ENCODE assay signal across 8 mouse cellular contexts in the genomic region with DNA sequence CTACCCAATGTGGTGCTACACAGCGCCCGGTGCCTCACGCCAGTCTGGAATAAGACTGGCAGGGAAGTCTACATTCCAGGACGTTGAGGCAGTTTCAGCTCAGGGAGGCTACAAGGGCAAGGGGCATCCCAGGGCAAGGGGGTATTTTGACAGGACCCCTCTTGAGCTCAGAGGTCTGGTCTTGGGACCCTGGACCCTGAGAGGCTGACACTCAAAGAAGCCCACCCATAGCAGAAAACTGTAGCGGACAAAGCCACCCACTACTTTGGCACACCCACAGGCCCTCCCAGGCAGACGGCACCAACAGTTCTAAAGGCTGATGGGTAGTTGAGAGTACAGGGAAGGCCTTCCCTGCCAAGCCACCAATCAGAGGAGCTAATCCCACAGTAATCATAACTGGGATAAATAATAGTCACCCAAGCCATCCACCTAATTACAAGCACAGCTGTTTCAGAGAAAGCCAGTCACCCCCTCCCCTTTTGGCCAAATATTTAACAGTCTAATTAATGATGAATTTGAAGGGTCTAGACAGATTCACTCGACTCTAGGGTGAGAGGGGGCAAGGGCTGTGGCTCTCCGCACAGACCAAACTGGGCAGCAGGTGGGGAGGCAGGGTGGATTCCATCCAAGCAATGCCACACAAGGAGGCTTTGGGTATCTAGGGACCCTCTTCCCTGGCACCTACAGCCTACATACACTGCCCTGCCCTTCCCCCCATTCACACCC. TPM values are rescaled to one million over a fixed set of nuclear protein-coding genes. Genes with fewer than 3 reads are reported as not detected.
DNase-seq lines count a peak whose midpoint lies in the region; ATAC-seq and TF ChIP-seq lines count a peak whose summit lies in the region.

No protein-coding gene starts in this region.

- peaks cover 52% of the 10 kb centered on the region for H3K4me1 ChIP-seq in heart, embryonic 13.5 days
- peaks cover 12% of the 10 kb centered on the region for H3K4me1 ChIP-seq in cortical plate, adult 2 months (ENCODE audit: control insufficient read depth, insufficient read depth, low read length)
- H3K4me1 ChIP-seq in hindbrain, embryonic 11.5 days (replicated peaks; ENCODE audit: control insufficient read depth, insufficient read depth, low read length), result peaks cover 12% of the 10 kb centered on the region; the same call in 1 of the 2 replicates
- H3K4me1 ChIP-seq in midbrain, postnatal 0 days (ENCODE audit: insufficient read depth, low read length), result peaks cover 19% of the 10 kb centered on the region

- H3K27ac ChIP-seq in heart, embryonic 13.5 days (replicated peaks), result peak overlapping the region; percentile 75
- no peak overlapping the region for H3K27ac ChIP-seq in cortical plate, adult 2 months (ENCODE audit: insufficient read depth, low read length)
- H3K27ac ChIP-seq in hindbrain, embryonic 11.5 days (ENCODE audit: low read depth, low read length), result no peak overlapping the region
- H3K27ac ChIP-seq in midbrain, postnatal 0 days (ENCODE audit: low read depth, low read length), result peak overlapping the region; percentile 78; the same call in 1 of the 2 replicates

- TF ChIP-seq CTCF in cortical plate, adult 2 months (IDR thresholded peaks at IDR 0.05; ENCODE audit: extremely low read depth, insufficient read depth, low read length), result no peak
- no peak for TF ChIP-seq CTCF in midbrain, postnatal 0 days (IDR thresholded peaks at IDR 0.05)

- H3K4me2 ChIP-seq in heart, embryonic 13.5 days, result peak overlapping the region; percentile 85
- H3K4me2 ChIP-seq in hindbrain, embryonic 11.5 days (replicated peaks; ENCODE audit: low read depth, low read length), result peak overlapping the region; percentile 52
- H3K4me2 ChIP-seq in midbrain, postnatal 0 days (ENCODE audit: low read depth, low read length, poor library complexity, severe bottlenecking), result peak overlapping the region; percentile 88

- no peak for DNase-seq in heart, adult 9 months (ENCODE audit: low spot score in 2 of 2)
- DNase-seq in hindbrain, embryonic 11.5 days (ENCODE audit: low spot score), result no peak
- peak; percentile 77 for DNase-seq in midbrain, postnatal 0 days (ENCODE audit: low spot score)
- DNase-seq in lung, postnatal 25 days (ENCODE audit: low spot score), result no peak
- no peak for DNase-seq in layer of hippocampus, postnatal 10 days (ENCODE audit: low spot score in 2 of 2)
- no peak for DNase-seq in natural killer cell, adult 2 months (ENCODE audit: low spot score in 2 of 2)

- H3K9me3 ChIP-seq in heart, embryonic 13.5 days, result no peaks in the 10 kb centered on the region
- H3K9me3 ChIP-seq in hindbrain, embryonic 11.5 days (ENCODE audit: control insufficient read depth, low read length), result no peaks in the 10 kb centered on the region
- no peaks in the 10 kb centered on the region for H3K9me3 ChIP-seq in midbrain, postnatal 0 days (ENCODE audit: low read length)

- H3K36me3 ChIP-seq in heart, embryonic 13.5 days, result peaks cover 34% of the 10 kb centered on the region
- 0 out of 2 replicates have a peak, but pooled peaks cover 4% of the 10 kb centered on the region for H3K36me3 ChIP-seq in hindbrain, embryonic 11.5 days (ENCODE audit: control insufficient read depth, insufficient read depth, low read length)
- peaks cover 23% of the 10 kb centered on the region for H3K36me3 ChIP-seq in midbrain, postnatal 0 days (ENCODE audit: insufficient read depth, low read length)

- peak overlapping the region; percentile 87 for H3K9ac ChIP-seq in heart, embryonic 13.5 days
- peak overlapping the region; percentile 85; the same call in 1 of the 2 replicates for H3K9ac ChIP-seq in hindbrain, embryonic 11.5 days (ENCODE audit: low read depth, low read length)
- peak overlapping the region; percentile 94 for H3K9ac ChIP-seq in midbrain, postnatal 0 days (replicated peaks; ENCODE audit: low read length, poor library complexity, severe bottlenecking)

- H3K27me3 ChIP-seq in heart, embryonic 13.5 days (replicated peaks), result no peaks in the 10 kb centered on the region
- no peaks in the 10 kb centered on the region for H3K27me3 ChIP-seq in hindbrain, embryonic 11.5 days (ENCODE audit: control insufficient read depth, insufficient read depth, low read length)
- H3K27me3 ChIP-seq in midbrain, postnatal 0 days (ENCODE audit: insufficient read depth, low read length), result no peaks in the 10 kb centered on the region

- H3K4me3 ChIP-seq in heart, embryonic 13.5 days, result peak overlapping the region; percentile 74
- H3K4me3 ChIP-seq in cortical plate, adult 2 months (ENCODE audit: insufficient read depth, low read length), result peak overlapping the region; percentile 59; the same call in 1 of the 2 replicates
- peak overlapping the region; percentile 59 for H3K4me3 ChIP-seq in hindbrain, embryonic 11.5 days (ENCODE audit: low read depth, low read length)
- peak overlapping the region; percentile 72 for H3K4me3 ChIP-seq in midbrain, postnatal 0 days (ENCODE audit: low read depth, low read length)

- WGBS in heart, embryonic 13.5 days, result 78% methylated on average over 8 of the region's 8 CpGs
- 83% methylated on average over 8 of the region's 8 CpGs for WGBS in hindbrain, embryonic 11.5 days
- WGBS in midbrain, postnatal 0 days, result 75% methylated on average over 8 of the region's 8 CpGs

- no peak for TF ChIP-seq POLR2A in cortical plate, adult 2 months (IDR thresholded peaks at IDR 0.05; ENCODE audit: extremely low read depth, insufficient read depth, low read length)

- ATAC-seq in heart, embryonic 13.5 days (ENCODE audit: extremely low read depth, insufficient number of reproducible peaks, low FRiP score, low TSS enrichment), result no peak
- ATAC-seq in hindbrain, embryonic 11.5 days (ENCODE audit: low FRiP score), result no peak
- no peak; the same call in 1 of the 2 replicates for ATAC-seq in midbrain, postnatal 0 days (ENCODE audit: low FRiP score)

RNA-seq across cellular contexts. Expression of a gene that starts 15.2 kb away (rescaled TPM):
- polyA plus RNA-seq in heart, embryonic 13.5 days (2015; fragmentation: Nextera tagmentation; extraction: Ambion mirVana), result 20.2 and 24.4 TPM in 2 replicates
- polyA plus RNA-seq in cortical plate, adult 2 months (2012; rRNA removed), result 112 and 131 TPM in 2 replicates
- polyA plus RNA-seq in hindbrain, embryonic 11.5 days (2014; fragmentation: Nextera tagmentation; extraction: Ambion mirVana), result 36.0 and 36.3 TPM in 2 replicates
- 140 and 154 TPM in 2 replicates for total RNA-seq in midbrain, postnatal 0 days (2014; rRNA removed)
- 34.8 and 41.0 TPM in 2 replicates for polyA plus RNA-seq in midbrain, postnatal 0 days (2015; fragmentation: Nextera tagmentation; extraction: Ambion mirVana)
- 100 to 1,000 TPM in 1 of 2 experiments, 10 to 100 TPM in 1; 87.9 to 102 TPM for total RNA-seq in layer of hippocampus, postnatal 10 days (2021)

RNA-seq across cellular contexts. Expression of a gene that starts 46.8 kb away (rescaled TPM):
- polyA plus RNA-seq in heart, embryonic 13.5 days (2015; fragmentation: Nextera tagmentation; extraction: Ambion mirVana), result not detected in 2 replicates
- 0.10 and 0.21 TPM in 2 replicates for polyA plus RNA-seq in cortical plate, adult 2 months (2012; rRNA removed)
- not detected in 2 replicates for polyA plus RNA-seq in hindbrain, embryonic 11.5 days (2014; fragmentation: Nextera tagmentation; extraction: Ambion mirVana)
- not detected in 2 replicates for total RNA-seq in midbrain, postnatal 0 days (2014; rRNA removed)
- polyA plus RNA-seq in midbrain, postnatal 0 days (2015; fragmentation: Nextera tagmentation; extraction: Ambion mirVana), result not detected in 2 replicates
- not detected for total RNA-seq in layer of hippocampus, postnatal 10 days (2021)

RNA-seq across cellular contexts. Expression of a gene that starts 47.9 kb away (rescaled TPM):
- 114 and 119 TPM in 2 replicates for polyA plus RNA-seq in heart, embryonic 13.5 days (2015; fragmentation: Nextera tagmentation; extraction: Ambion mirVana)
- polyA plus RNA-seq in cortical plate, adult 2 months (2012; rRNA removed), result 47.2 and 48.6 TPM in 2 replicates
- polyA plus RNA-seq in hindbrain, embryonic 11.5 days (2014; fragmentation: Nextera tagmentation; extraction: Ambion mirVana), result 198 and 204 TPM in 2 replicates
- 93.7 and 108 TPM in 2 replicates for total RNA-seq in midbrain, postnatal 0 days (2014; rRNA removed)
- 102 and 106 TPM in 2 replicates for polyA plus RNA-seq in midbrain, postnatal 0 days (2015; fragmentation: Nextera tagmentation; extraction: Ambion mirVana)
- total RNA-seq in layer of hippocampus, postnatal 10 days (2021), result 100 to 1,000 TPM; 112 to 118 TPM

RNA-seq across cellular contexts. Expression of a gene that starts 47.9 kb away (rescaled TPM):
- polyA plus RNA-seq in heart, embryonic 13.5 days (2015; fragmentation: Nextera tagmentation; extraction: Ambion mirVana), result 65.7 and 68.6 TPM in 2 replicates
- 91.1 and 95.5 TPM in 2 replicates for polyA plus RNA-seq in cortical plate, adult 2 months (2012; rRNA removed)
- polyA plus RNA-seq in hindbrain, embryonic 11.5 days (2014; fragmentation: Nextera tagmentation; extraction: Ambion mirVana), result 142 and 154 TPM in 2 replicates
- 64.8 and 72.1 TPM in 2 replicates for total RNA-seq in midbrain, postnatal 0 days (2014; rRNA removed)
- 151 and 170 TPM in 2 replicates for polyA plus RNA-seq in midbrain, postnatal 0 days (2015; fragmentation: Nextera tagmentation; extraction: Ambion mirVana)
- total RNA-seq in layer of hippocampus, postnatal 10 days (2021), result 10 to 100 TPM; 78.8 to 84.5 TPM

Comparison
In these comparisons a context has a peak if more than half of its experiments do, and no peak if none do; other contexts are left out.
1. H3K27ac ChIP-seq: peak in heart, embryonic 13.5 days (single experiment) and midbrain, postnatal 0 days (single experiment); none in cortical plate, adult 2 months (single experiment) and hindbrain, embryonic 11.5 days (single experiment).
2. Peak in every context shown above with its lines, with median percentiles within 50 percentile points of each other: H3K4me2 ChIP-seq, H3K4me3 ChIP-seq and H3K9ac ChIP-seq.